Mouse (Mus musculus) intestine, embryonic 14.5 days (tissue): Measurements from ENCODE around the gene 1700056E22Rik. TPM values are rescaled to one million over a fixed set of nuclear protein-coding genes. Genes with fewer than 3 reads are reported as not detected.

Experiments used
- ATAC-seq: fragments of 200-750 bp; cut with Nextera tagmentation; replicated peaks from 2 replicates; pipeline ENCODE4 v1.8.0; 2017; ENCODE audit warnings: low read depth, moderate number of reproducible peaks, moderate TSS enrichment, moderate library complexity; ENCODE audit not compliant: low FRiP score, low TSS enrichment
- DNase-seq: peaks from one replicate; pipeline ENCODE4 v3.0.0-alpha.2; 2018; ENCODE audit warnings: low spot score
- H3K27ac ChIP-seq: fragments of 300-500 bp; sonication (generic); 2 replicates; pipeline ENCODE4 v1.5.1; 2014; ENCODE audit warnings: low read depth, mild to moderate bottlenecking, control low read depth
- H3K27me3 ChIP-seq: fragments of 300-500 bp; sonication (generic); replicated peaks from 2 replicates; pipeline ENCODE4 v1.6.1; 2014; ENCODE audit warnings: low read length, control low read depth; ENCODE audit not compliant: control insufficient read depth, insufficient read depth
- H3K36me3 ChIP-seq: fragments of 300-500 bp; sonication (generic); 2 replicates; pipeline ENCODE4 v1.6.1; 2014; ENCODE audit warnings: low read length, control low read depth; ENCODE audit not compliant: control insufficient read depth, insufficient read depth
- H3K4me1 ChIP-seq: fragments of 300-500 bp; sonication (generic); replicated peaks from 2 replicates; pipeline ENCODE4 v1.6.1; 2014; ENCODE audit warnings: low read length, control low read depth, mixed read lengths; ENCODE audit not compliant: control insufficient read depth, insufficient read depth
- H3K4me2 ChIP-seq: fragments of 300-500 bp; sonication (generic); 2 replicates; pipeline ENCODE4 v1.6.1; 2014; ENCODE audit warnings: low read length
- H3K4me3 ChIP-seq: fragments of 300-500 bp; sonication (generic); 2 replicates; pipeline ENCODE4 v1.5.1; 2014; ENCODE audit warnings: low read depth, low read length, control low read depth, mixed read lengths
- H3K9ac ChIP-seq: fragments of 300-500 bp; sonication (generic); 2 replicates; pipeline ENCODE4 v1.6.1; 2014; ENCODE audit warnings: mild to moderate bottlenecking, low read length
- H3K9me3 ChIP-seq: fragments of 300-500 bp; sonication (generic); 2 replicates; pipeline ENCODE4 v1.6.1; 2016; ENCODE audit warnings: low read length, control low read depth; ENCODE audit not compliant: control insufficient read depth
- WGBS: fragments of 180-500 bp; shearing (Covaris S2); extraction: QIAGEN DNeasy Blood & Tissue Kit; methylation state at CpG from one replicate; pipeline ENCODE4 v1.1.7; 2014; 5-methylcytosine and 5-hydroxymethylcytosine counted together
- polyA plus RNA-seq: library from polyadenylated mRNA; unstranded; fragments of >200 nt; fragmentation: Nextera tagmentation; extraction: Ambion mirVana; gene quantifications from 2 replicates; pipeline ENCODE4 v1.2.1, GENCODE M21; 2014

Gene 1700056E22Rik
- polyA plus RNA-seq, 1 experiment from 2014 or later, result 0.93 TPM

- H3K9me3 ChIP-seq, result no peaks in the 10 kb centered on the region
- ATAC-seq (no peak), DNase-seq (no peak)
- H3K4me2 ChIP-seq, result no peak overlapping the region
- H3K36me3 ChIP-seq, result no peaks in the 10 kb centered on the region
- no peaks in the 10 kb centered on the region for H3K4me1 ChIP-seq
- WGBS, result 49% methylated on average over 6 of the region's 6 CpGs
- no peaks in the 10 kb centered on the region for H3K27me3 ChIP-seq
- H3K4me3 ChIP-seq, result no peak overlapping the region
- no peak overlapping the region for H3K27ac ChIP-seq
- H3K9ac ChIP-seq, result no peak overlapping the region
These were observed 28.6 kb downstream of the 1700056E22Rik start for GRCm38 (mm10) chr1:184005315-184006058.

- Histone ChIP-seq H3K27me3 (no peaks in the 10 kb centered on the region), H3K4me1 (no peaks in the 10 kb centered on the region), H3K27ac (no peak overlapping the region), H3K9me3 (no peaks in the 10 kb centered on the region), H3K4me2 (no peak overlapping the region), H3K36me3 (no peaks in the 10 kb centered on the region), H3K9ac (no peak overlapping the region), H3K4me3 (no peak overlapping the region)
- 28% methylated on average over 2 of the region's 2 CpGs for WGBS
- DNase-seq, result no peak
- ATAC-seq, result no peak
These were observed 29.8 kb downstream of the 1700056E22Rik start for GRCm38 (mm10) chr1:184004311-184004710.

DNA sequence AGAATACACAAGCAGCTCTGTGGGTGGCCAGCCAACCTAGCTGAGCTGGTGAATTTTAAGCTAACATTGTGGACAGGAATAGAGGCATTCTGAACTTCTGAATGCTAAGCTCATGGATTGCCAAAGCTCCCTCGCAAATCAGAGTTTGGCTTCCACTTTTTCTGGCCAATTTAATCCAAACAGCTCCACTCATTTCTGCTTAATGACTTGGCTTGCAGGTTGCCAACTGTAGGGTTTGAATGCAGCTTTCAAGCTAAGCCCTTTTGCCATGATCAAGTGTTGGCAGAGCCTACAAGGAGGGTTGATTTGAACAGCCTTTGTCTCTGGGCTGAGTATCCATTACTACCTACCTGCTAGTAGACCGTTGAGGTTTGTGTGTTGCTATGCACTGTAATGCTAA is 31.6 kb downstream of the 1700056E22Rik start:
- H3K4me1 ChIP-seq, result no peaks in the 10 kb centered on the region
- ATAC-seq (no peak), DNase-seq (no peak)
- no peak overlapping the region for H3K4me3 ChIP-seq
- H3K4me2 ChIP-seq, result no peak overlapping the region
- H3K9ac ChIP-seq, result no peak overlapping the region
- no peaks in the 10 kb centered on the region for H3K27me3 ChIP-seq
- WGBS, result 88% methylated on average over 2 of the region's 2 CpGs
- no peak overlapping the region for H3K27ac ChIP-seq
- no peaks in the 10 kb centered on the region for H3K36me3 ChIP-seq
- H3K9me3 ChIP-seq, result no peaks in the 10 kb centered on the region

DNA sequence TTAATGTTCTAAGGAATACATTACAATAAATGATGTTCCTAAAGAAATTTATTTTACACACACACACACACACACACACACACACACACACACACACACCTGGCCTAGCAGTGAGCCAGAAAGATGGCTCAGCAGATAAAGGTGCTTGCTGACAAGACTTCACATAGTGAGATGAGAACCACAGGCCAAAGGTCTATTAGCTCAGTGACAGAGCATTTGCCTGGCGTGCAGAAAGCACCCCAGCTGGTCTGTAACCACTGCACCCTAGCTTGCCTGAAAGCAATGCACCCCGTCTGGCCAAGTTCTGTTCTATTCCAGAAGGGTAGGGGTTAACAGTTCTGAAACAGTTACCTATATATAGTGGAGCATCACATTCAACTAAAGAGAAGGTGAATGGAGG is 36.9 kb downstream of the 1700056E22Rik start:
- no peaks in the 10 kb centered on the region for H3K9me3 ChIP-seq
- no peaks in the 10 kb centered on the region for H3K4me1 ChIP-seq
- H3K9ac ChIP-seq, result no peak overlapping the region
- 61% methylated on average over 2 of the region's 2 CpGs for WGBS
- no peaks in the 10 kb centered on the region for H3K36me3 ChIP-seq
- no peak for ATAC-seq
- DNase-seq, result no peak
- no peaks in the 10 kb centered on the region for H3K27me3 ChIP-seq
- no peak overlapping the region for H3K4me2 ChIP-seq
- no peak overlapping the region for H3K27ac ChIP-seq
- H3K4me3 ChIP-seq, result no peak overlapping the region

- Histone ChIP-seq H3K4me3 (no peak overlapping the region), H3K27ac (no peak overlapping the region), H3K9ac (no peak overlapping the region), H3K27me3 (no peaks in the 10 kb centered on the region), H3K9me3 (no peaks in the 10 kb centered on the region), H3K4me2 (no peak overlapping the region), H3K4me1 (no peaks in the 10 kb centered on the region), H3K36me3 (no peaks in the 10 kb centered on the region)
- DNase-seq (no peak), ATAC-seq (no peak)
- WGBS, result 82% methylated on average over 2 of the region's 2 CpGs
These were observed 42.2 kb downstream of the 1700056E22Rik start for GRCm38 (mm10) chr1:183991921-183992320.

- H3K27ac ChIP-seq, result no peak overlapping the region
- ATAC-seq (no peak), DNase-seq (no peak)
- no peak overlapping the region for H3K4me3 ChIP-seq
- H3K4me1 ChIP-seq, result no peaks in the 10 kb centered on the region
- H3K36me3 ChIP-seq, result no peaks in the 10 kb centered on the region
- no peak overlapping the region for H3K4me2 ChIP-seq
- no peaks in the 10 kb centered on the region for H3K27me3 ChIP-seq
- 89% methylated on average over 7 of the region's 7 CpGs for WGBS
- no peaks in the 10 kb centered on the region for H3K9me3 ChIP-seq
- H3K9ac ChIP-seq, result no peak overlapping the region
These were observed 46.3 kb downstream of the 1700056E22Rik start for GRCm38 (mm10) chr1:183987711-183988245.

Other genes starting within 250 kb of the 1700056E22Rik start
- gene Dusp10, start 21.0 kb downstream of the 1700056E22Rik start, polyA plus RNA-seq, result 12.8 and 13.0 TPM in 2 replicates